Mouse (Mus musculus): ENCODE data around the gene 2900026A02Rik.
"Not testable (repeated sequence)": the region's sequence is repeated elsewhere in the genome, so short reads cannot be mapped to it uniquely, and the experiment has no call there.

Gene 2900026A02Rik

GRCm38 (mm10) chr5:113119861-113120465, 101.1 kb downstream of the 2900026A02Rik start:
- Histone ChIP-seq H3K27me3 (ENCODE audit: control insufficient read depth, insufficient read depth, low read length, poor library complexity, severe bottlenecking) (no peaks in the 10 kb centered on the region), H3K36me3 (ENCODE audit: control insufficient read depth, insufficient read depth, low read length, poor library complexity, severe bottlenecking) (no peaks in the 10 kb centered on the region)
- no peak for DNase-seq (ENCODE audit: low read depth, low spot score)

GRCm38 (mm10) chr5:113119291-113119690, 101.7 kb downstream of the 2900026A02Rik start:
- Histone ChIP-seq H3K27me3 (ENCODE audit: control insufficient read depth, insufficient read depth, low read length, poor library complexity, severe bottlenecking) (no peaks in the 10 kb centered on the region), H3K36me3 (ENCODE audit: control insufficient read depth, insufficient read depth, low read length, poor library complexity, severe bottlenecking) (no peaks in the 10 kb centered on the region)
- DNase-seq (ENCODE audit: low read depth, low spot score), result no peak

- Histone ChIP-seq H3K27me3 (ENCODE audit: control insufficient read depth, insufficient read depth, low read length, poor library complexity, severe bottlenecking) (no peaks in the 10 kb centered on the region), H3K36me3 (ENCODE audit: control insufficient read depth, insufficient read depth, low read length, poor library complexity, severe bottlenecking) (no peaks in the 10 kb centered on the region)
- peak; percentile 47 for DNase-seq (ENCODE audit: low read depth, low spot score)
Measured at GRCm38 (mm10) chr5:113118695-113119094, 102.3 kb downstream of the 2900026A02Rik start.

- no peak for DNase-seq (ENCODE audit: low read depth, low spot score)
- Histone ChIP-seq H3K27me3 (ENCODE audit: control insufficient read depth, insufficient read depth, low read length, poor library complexity, severe bottlenecking) (no peaks in the 10 kb centered on the region), H3K36me3 (ENCODE audit: control insufficient read depth, insufficient read depth, low read length, poor library complexity, severe bottlenecking) (no peaks in the 10 kb centered on the region)
Measured at GRCm38 (mm10) chr5:113117361-113117760, 103.7 kb downstream of the 2900026A02Rik start.

GRCm38 (mm10) chr5:113115896-113116295, 105.1 kb downstream of the 2900026A02Rik start:
- Histone ChIP-seq H3K36me3 (ENCODE audit: control insufficient read depth, insufficient read depth, low read length, poor library complexity, severe bottlenecking) (no peaks in the 10 kb centered on the region), H3K27me3 (ENCODE audit: control insufficient read depth, insufficient read depth, low read length, poor library complexity, severe bottlenecking) (no peaks in the 10 kb centered on the region)
- DNase-seq (ENCODE audit: low read depth, low spot score), result no peak

GRCm38 (mm10) chr5:113114264-113115225, 106.5 kb downstream of the 2900026A02Rik start:
- Histone ChIP-seq H3K36me3 (ENCODE audit: control insufficient read depth, insufficient read depth, low read length, poor library complexity, severe bottlenecking) (no peaks in the 10 kb centered on the region), H3K27me3 (ENCODE audit: control insufficient read depth, insufficient read depth, low read length, poor library complexity, severe bottlenecking) (no peaks in the 10 kb centered on the region)
- peak; percentile 55 for DNase-seq (ENCODE audit: low read depth, low spot score)

- H3K36me3 ChIP-seq (ENCODE audit: control insufficient read depth, insufficient read depth, low read length, poor library complexity, severe bottlenecking), result no peaks in the 10 kb centered on the region
- no peaks in the 10 kb centered on the region for H3K27me3 ChIP-seq (ENCODE audit: control insufficient read depth, insufficient read depth, low read length, poor library complexity, severe bottlenecking)
- no peak for DNase-seq (ENCODE audit: low read depth, low spot score)
Measured at GRCm38 (mm10) chr5:113113120-113113519, 107.9 kb downstream of the 2900026A02Rik start.

GRCm38 (mm10) chr5:113111336-113111735, 109.7 kb downstream of the 2900026A02Rik start:
- Histone ChIP-seq H3K36me3 (ENCODE audit: control insufficient read depth, insufficient read depth, low read length, poor library complexity, severe bottlenecking) (no peaks in the 10 kb centered on the region), H3K27me3 (ENCODE audit: control insufficient read depth, insufficient read depth, low read length, poor library complexity, severe bottlenecking) (no peaks in the 10 kb centered on the region)
- DNase-seq (ENCODE audit: low read depth, low spot score), result peak; percentile 25

GRCm38 (mm10) chr5:113110929-113111328, 110.1 kb downstream of the 2900026A02Rik start:
- no peak for DNase-seq (ENCODE audit: low read depth, low spot score)
- no peaks in the 10 kb centered on the region for H3K36me3 ChIP-seq (ENCODE audit: control insufficient read depth, insufficient read depth, low read length, poor library complexity, severe bottlenecking)
- no peaks in the 10 kb centered on the region for H3K27me3 ChIP-seq (ENCODE audit: control insufficient read depth, insufficient read depth, low read length, poor library complexity, severe bottlenecking)

- not testable (repeated sequence) for H3K36me3 ChIP-seq (ENCODE audit: control insufficient read depth, insufficient read depth, low read length, poor library complexity, severe bottlenecking); H3K27me3 ChIP-seq (ENCODE audit: control insufficient read depth, insufficient read depth, low read length, poor library complexity, severe bottlenecking)
- peak; percentile 63 for DNase-seq (ENCODE audit: low read depth, low spot score)
Measured at GRCm38 (mm10) chr5:113109651-113110050, 111.4 kb downstream of the 2900026A02Rik start.

- DNase-seq (ENCODE audit: low read depth, low spot score), result no peak
- Histone ChIP-seq H3K36me3 (ENCODE audit: control insufficient read depth, insufficient read depth, low read length, poor library complexity, severe bottlenecking) (no peaks in the 10 kb centered on the region), H3K27me3 (ENCODE audit: control insufficient read depth, insufficient read depth, low read length, poor library complexity, severe bottlenecking) (no peaks in the 10 kb centered on the region)
Measured at GRCm38 (mm10) chr5:113108165-113108764, 112.8 kb downstream of the 2900026A02Rik start.

GRCm38 (mm10) chr5:113107709-113108108, 113.3 kb downstream of the 2900026A02Rik start:
- DNase-seq (ENCODE audit: low read depth, low spot score), result no peak
- H3K36me3 ChIP-seq (ENCODE audit: control insufficient read depth, insufficient read depth, low read length, poor library complexity, severe bottlenecking), result no peaks in the 10 kb centered on the region
- no peaks in the 10 kb centered on the region for H3K27me3 ChIP-seq (ENCODE audit: control insufficient read depth, insufficient read depth, low read length, poor library complexity, severe bottlenecking)

- DNase-seq (ENCODE audit: low read depth, low spot score), result no peak
- H3K36me3 ChIP-seq (ENCODE audit: control insufficient read depth, insufficient read depth, low read length, poor library complexity, severe bottlenecking), result no peaks in the 10 kb centered on the region
- no peaks in the 10 kb centered on the region for H3K27me3 ChIP-seq (ENCODE audit: control insufficient read depth, insufficient read depth, low read length, poor library complexity, severe bottlenecking)
Measured at GRCm38 (mm10) chr5:113106594-113106993, 114.4 kb downstream of the 2900026A02Rik start.

GRCm38 (mm10) chr5:113105481-113105880, 115.6 kb downstream of the 2900026A02Rik start:
- no peak for DNase-seq (ENCODE audit: low read depth, low spot score)
- Histone ChIP-seq H3K36me3 (ENCODE audit: control insufficient read depth, insufficient read depth, low read length, poor library complexity, severe bottlenecking) (no peaks in the 10 kb centered on the region), H3K27me3 (ENCODE audit: control insufficient read depth, insufficient read depth, low read length, poor library complexity, severe bottlenecking) (no peaks in the 10 kb centered on the region)

- Histone ChIP-seq H3K27me3 (ENCODE audit: control insufficient read depth, insufficient read depth, low read length, poor library complexity, severe bottlenecking) (no peaks in the 10 kb centered on the region), H3K36me3 (ENCODE audit: control insufficient read depth, insufficient read depth, low read length, poor library complexity, severe bottlenecking) (no peaks in the 10 kb centered on the region)
- DNase-seq (ENCODE audit: low read depth, low spot score), result no peak
Measured at GRCm38 (mm10) chr5:113105035-113105434, 116.0 kb downstream of the 2900026A02Rik start.
